Mouse (Mus musculus) hindbrain, embryonic 10.5 days (tissue): ENCODE results near the gene Ubald1. TPM values are rescaled to one million over a fixed set of nuclear protein-coding genes. Genes with fewer than 3 reads are reported as not detected.

Source experiments
- DNase-seq: peaks from one replicate; pipeline ENCODE4 v3.0.0-alpha.2; 2017; ENCODE audit warnings: low spot score
- H3K27ac ChIP-seq: fragments of 300-500 bp; sonication (generic); 2 replicates; pipeline ENCODE4 v1.5.1; 2016; ENCODE audit warnings: mild to moderate bottlenecking, moderate library complexity
- H3K27me3 ChIP-seq: fragments of 300-500 bp; sonication (generic); 2 replicates; pipeline ENCODE4 v1.6.1; 2016; ENCODE audit warnings: mild to moderate bottlenecking; ENCODE audit not compliant: poor library complexity, insufficient read depth, severe bottlenecking
- H3K36me3 ChIP-seq: fragments of 300-500 bp; sonication (generic); 2 replicates; pipeline ENCODE4 v1.6.1; 2016; ENCODE audit warnings: mild to moderate bottlenecking, moderate library complexity
- H3K4me1 ChIP-seq: fragments of 300-500 bp; sonication (generic); replicated peaks from 2 replicates; pipeline ENCODE4 v1.6.1; 2016; ENCODE audit warnings: mild to moderate bottlenecking
- H3K4me3 ChIP-seq: fragments of 300-500 bp; sonication (generic); 2 replicates; pipeline ENCODE4 v1.5.1; 2016; ENCODE audit warnings: mild to moderate bottlenecking, moderate library complexity
- H3K9me3 ChIP-seq: fragments of 300-500 bp; sonication (generic); 2 replicates; pipeline ENCODE4 v1.6.1; 2016; ENCODE audit warnings: mild to moderate bottlenecking, moderate library complexity
- WGBS: fragments of 180-500 bp; shearing (Covaris S2); methylation state at CpG from one replicate; pipeline ENCODE4 v1.1.7; 2016; 5-methylcytosine and 5-hydroxymethylcytosine counted together
- polyA plus RNA-seq: library from polyadenylated mRNA; unstranded; fragments of >200 nt; fragmentation: Nextera tagmentation; extraction: Ambion mirVana; gene quantifications from 2 replicates; pipeline ENCODE4 v1.2.1, GENCODE M21; 2016

Gene Ubald1
- polyA plus RNA-seq, 1 experiment from 2014 or later = 41.3 TPM

DNA sequence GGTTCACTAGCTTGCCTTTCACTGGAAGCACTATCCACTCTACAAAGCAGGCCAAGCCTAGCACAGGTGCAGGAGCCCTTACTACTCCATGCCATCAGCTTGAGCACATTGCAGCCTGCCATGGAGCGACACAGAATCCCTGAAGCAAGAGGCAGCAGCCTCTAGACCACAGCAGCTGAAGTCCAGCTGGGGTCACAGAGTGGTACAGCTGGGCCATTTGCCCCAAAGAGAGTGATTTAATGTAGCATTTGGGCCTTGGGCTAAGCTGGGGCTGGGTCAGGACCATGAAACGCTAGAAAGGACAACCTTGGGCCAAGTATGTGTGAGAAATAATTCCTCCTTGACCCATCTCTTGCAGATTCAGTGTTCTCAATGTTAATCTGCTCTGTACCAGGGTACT, 32.0 kb downstream of the Ubald1 start:
- Histone ChIP-seq H3K9me3 (no peaks in the 10 kb centered on the region), H3K4me1 (no peaks in the 10 kb centered on the region), H3K4me3 (no peak overlapping the region), H3K27me3 (no peaks in the 10 kb centered on the region), H3K36me3 (no peaks in the 10 kb centered on the region), H3K27ac (no peak overlapping the region)
- DNase-seq = no peak
- 89% methylated on average over 2 of the region's 2 CpGs for WGBS

DNA sequence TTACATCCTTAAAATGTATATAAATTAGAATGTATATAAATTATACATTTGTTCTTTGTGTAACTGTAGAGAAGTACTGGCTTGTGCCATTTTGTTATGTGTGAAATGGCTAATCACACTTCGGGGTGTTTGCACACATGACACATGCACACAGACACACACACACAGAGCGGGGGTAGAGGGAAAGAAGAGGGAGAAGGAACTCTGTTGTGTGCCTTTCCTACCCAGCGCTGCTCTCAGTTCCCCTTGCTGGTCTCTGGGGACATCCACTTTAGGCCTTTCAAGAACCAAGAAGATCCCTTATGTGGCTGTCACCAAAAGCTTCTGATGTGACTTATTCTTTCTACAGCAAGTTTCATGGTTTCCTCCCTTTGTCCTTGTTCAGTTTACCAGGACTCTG, 33.1 kb downstream of the Ubald1 start:
- no peaks in the 10 kb centered on the region for H3K9me3 ChIP-seq
- H3K27ac ChIP-seq = no peak overlapping the region
- H3K36me3 ChIP-seq = no peaks in the 10 kb centered on the region
- no peak for DNase-seq
- 80% methylated on average over 3 of the region's 3 CpGs for WGBS
- no peaks in the 10 kb centered on the region for H3K4me1 ChIP-seq
- H3K4me3 ChIP-seq = no peak overlapping the region
- H3K27me3 ChIP-seq = no peaks in the 10 kb centered on the region

DNA sequence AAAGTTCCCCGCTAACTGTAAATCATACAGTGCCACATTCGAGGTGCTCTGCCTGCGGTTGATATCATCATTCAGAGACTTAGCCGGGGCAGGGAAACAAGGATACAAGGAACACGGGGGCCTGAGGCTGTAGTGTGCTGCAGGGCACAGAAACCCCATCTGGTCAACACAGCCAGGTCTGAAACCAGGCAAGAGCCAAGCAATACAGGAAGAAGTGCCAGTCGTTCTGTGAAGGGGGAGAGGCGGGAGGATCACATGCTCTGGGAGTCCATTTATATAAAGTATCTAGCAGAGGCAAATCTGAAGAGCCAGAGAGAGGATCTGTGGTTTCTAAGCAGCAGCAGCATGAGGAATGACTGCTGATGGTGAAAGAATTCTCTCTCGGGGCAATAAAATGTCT, 39.9 kb downstream of the Ubald1 start:
- no peak for DNase-seq
- Histone ChIP-seq H3K27me3 (no peaks in the 10 kb centered on the region), H3K4me3 (no peak overlapping the region), H3K4me1 (peaks cover 7% of the 10 kb centered on the region; the same call in 1 of the 2 replicates), H3K27ac (no peak overlapping the region), H3K9me3 (no peaks in the 10 kb centered on the region), H3K36me3 (no peaks in the 10 kb centered on the region)
- WGBS = 89% methylated on average over 8 of the region's 8 CpGs

DNA sequence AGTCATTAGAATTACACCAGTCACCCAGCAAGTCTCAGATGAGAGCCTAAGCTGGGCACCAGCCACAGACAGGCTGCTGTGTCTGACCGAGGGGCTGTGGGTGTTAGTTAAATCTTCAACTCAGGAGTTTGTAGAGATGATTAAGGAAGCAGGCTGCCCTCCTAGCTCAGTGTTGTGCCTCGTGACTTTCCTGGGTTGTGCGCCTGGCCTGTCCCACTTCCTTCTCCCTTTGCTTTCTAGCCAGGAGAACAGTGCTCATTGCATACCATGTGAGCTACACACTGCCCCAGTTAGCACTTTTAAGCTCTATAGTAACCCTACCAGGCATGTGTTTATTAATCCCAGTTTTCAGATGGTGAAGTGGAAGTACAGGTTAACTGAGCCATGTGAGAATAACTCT, 40.6 kb downstream of the Ubald1 start:
- Histone ChIP-seq H3K27me3 (no peaks in the 10 kb centered on the region), H3K4me3 (no peak overlapping the region)

DNA sequence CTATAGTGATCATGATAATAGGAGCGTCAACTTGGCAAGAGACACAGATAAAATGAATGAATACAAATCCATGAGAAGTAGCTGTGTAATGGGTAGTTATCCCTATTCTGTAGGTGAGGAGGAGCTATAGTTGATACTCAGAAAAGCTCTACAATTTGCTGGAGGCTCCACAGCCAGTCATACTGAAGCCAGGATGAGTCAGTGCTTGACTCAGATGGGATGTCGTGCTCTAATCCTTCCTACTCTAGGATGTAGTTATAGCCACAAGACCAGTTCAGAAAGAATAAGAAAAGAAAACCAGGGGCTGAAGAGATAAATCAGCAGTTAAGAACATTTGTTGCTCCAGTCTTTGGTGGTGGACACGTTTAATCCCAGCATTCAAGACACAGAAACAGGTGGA, 42.5 kb downstream of the Ubald1 start:
- H3K27ac ChIP-seq = no peak overlapping the region
- no peak overlapping the region for H3K4me3 ChIP-seq
- WGBS = 81% methylated on average over 3 of the region's 3 CpGs
- no peaks in the 10 kb centered on the region for H3K9me3 ChIP-seq
- no peak for DNase-seq
- H3K4me1 ChIP-seq = peaks cover 7% of the 10 kb centered on the region; the same call in 1 of the 2 replicates
- H3K27me3 ChIP-seq = no peaks in the 10 kb centered on the region
- no peaks in the 10 kb centered on the region for H3K36me3 ChIP-seq

More for the DNA sequence above, 40.6 kb downstream of the Ubald1 start:
- Histone ChIP-seq H3K36me3 (no peaks in the 10 kb centered on the region), H3K4me1 (peaks cover 7% of the 10 kb centered on the region; the same call in 1 of the 2 replicates), H3K27ac (no peak overlapping the region), H3K9me3 (no peaks in the 10 kb centered on the region)
- WGBS = 83% methylated on average over 3 of the region's 3 CpGs
- DNase-seq = no peak

DNA sequence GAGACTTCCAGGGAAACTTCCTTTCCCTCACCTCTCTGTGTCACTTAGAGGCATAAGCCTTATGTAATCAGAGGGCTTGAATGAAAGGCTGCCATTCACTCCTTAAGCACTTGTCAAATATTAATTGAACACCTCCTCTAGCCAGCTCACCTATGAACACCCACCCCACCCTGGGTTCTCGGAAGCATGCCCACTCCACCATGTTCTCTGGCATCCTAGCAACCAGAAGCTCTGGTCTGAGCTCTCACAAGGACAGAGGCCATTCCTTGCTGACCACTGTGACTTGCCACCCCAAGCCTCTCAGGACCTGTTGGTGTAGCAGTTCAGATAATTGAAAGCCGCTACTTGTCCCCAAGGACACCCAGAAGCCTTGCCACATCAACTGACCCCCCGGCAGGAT, 44.9 kb downstream of the Ubald1 start, which contains the start of gene 4930562C15Rik:
Gene 4930562C15Rik, plus strand, starts transcription at position 226 of the 400 bp plus-strand sequence.
- H3K36me3 ChIP-seq = no peaks in the 10 kb centered on the region
- WGBS = 87% methylated on average over 3 of the region's 3 CpGs
- DNase-seq = no peak
- H3K27ac ChIP-seq = no peak within 1 kb of the TSS
- no peaks in the 10 kb centered on the region for H3K27me3 ChIP-seq
- H3K9me3 ChIP-seq = no peaks in the 10 kb centered on the region
- no peak within 1 kb of the TSS for H3K4me3 ChIP-seq
- H3K4me1 ChIP-seq = no peaks in the 10 kb centered on the region

DNA sequence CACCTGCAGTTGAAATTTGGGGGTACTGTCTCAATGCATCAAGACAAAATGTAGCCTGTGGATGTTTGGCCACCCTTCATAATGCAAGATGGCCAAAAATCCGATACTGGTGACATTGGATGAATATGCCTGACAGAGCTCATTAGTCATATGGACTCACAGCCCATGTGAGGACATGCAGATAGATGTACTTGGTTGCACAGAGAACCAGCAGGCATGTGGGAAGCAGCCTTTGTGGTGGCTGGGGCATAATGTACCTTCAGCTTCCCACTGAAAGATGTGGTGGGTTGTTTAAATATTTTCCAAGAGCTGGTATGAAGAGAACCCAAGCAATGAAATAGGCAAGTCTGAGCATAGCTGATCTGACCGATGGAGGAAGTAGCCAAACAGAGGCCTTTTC, 46.3 kb downstream of the Ubald1 start:
- H3K4me1 ChIP-seq = no peaks in the 10 kb centered on the region
- WGBS = 80% methylated on average over 2 of the region's 2 CpGs
- DNase-seq = no peak
- H3K4me3 ChIP-seq = no peak overlapping the region
- H3K36me3 ChIP-seq = no peaks in the 10 kb centered on the region
- no peaks in the 10 kb centered on the region for H3K27me3 ChIP-seq
- H3K9me3 ChIP-seq = no peaks in the 10 kb centered on the region
- H3K27ac ChIP-seq = no peak overlapping the region

DNA sequence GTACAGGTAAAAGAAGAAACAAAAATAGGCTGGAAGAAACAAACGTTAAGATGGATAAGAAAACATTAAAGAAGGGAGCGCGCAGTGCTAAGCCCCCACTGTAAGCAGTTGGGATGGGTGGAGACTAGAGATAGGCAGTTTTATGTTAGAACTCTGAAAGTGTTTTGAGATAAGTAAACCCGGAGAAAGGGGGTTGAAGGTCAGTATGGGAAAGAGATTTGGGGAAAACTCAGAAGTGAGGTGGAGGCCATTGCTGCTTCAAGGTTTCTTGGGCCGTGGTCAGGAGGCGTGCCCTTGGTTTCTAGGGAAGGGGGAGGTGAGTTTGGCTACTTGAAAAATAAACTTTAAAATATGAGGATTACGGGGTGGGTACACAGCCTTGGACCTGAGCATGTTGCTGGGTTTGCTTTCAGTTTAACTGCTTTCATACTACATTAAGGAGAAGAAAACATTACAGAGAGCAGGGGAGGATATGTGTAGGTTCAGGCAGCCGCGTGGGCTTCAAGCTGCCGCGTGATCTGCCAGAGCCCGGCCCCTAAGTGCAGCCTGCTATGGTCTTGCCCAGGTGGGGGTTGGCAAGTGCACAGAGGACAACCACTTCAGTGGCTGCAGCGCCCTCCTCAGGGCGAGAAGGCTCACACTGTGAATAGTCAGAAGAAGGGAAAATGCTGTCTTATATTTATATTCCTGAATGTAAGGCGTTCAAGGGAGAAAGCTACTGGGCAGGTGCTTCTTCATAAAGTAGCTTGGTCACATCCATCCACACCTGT, 48.3 kb downstream of the Ubald1 start:
- no peaks in the 10 kb centered on the region for H3K27me3 ChIP-seq
- no peaks in the 10 kb centered on the region for H3K4me1 ChIP-seq
- H3K9me3 ChIP-seq = no peaks in the 10 kb centered on the region
- no peak overlapping the region for H3K27ac ChIP-seq
- no peak for DNase-seq
- H3K36me3 ChIP-seq = no peaks in the 10 kb centered on the region
- WGBS = 71% methylated on average over 15 of the region's 15 CpGs
- no peak overlapping the region for H3K4me3 ChIP-seq

DNA sequence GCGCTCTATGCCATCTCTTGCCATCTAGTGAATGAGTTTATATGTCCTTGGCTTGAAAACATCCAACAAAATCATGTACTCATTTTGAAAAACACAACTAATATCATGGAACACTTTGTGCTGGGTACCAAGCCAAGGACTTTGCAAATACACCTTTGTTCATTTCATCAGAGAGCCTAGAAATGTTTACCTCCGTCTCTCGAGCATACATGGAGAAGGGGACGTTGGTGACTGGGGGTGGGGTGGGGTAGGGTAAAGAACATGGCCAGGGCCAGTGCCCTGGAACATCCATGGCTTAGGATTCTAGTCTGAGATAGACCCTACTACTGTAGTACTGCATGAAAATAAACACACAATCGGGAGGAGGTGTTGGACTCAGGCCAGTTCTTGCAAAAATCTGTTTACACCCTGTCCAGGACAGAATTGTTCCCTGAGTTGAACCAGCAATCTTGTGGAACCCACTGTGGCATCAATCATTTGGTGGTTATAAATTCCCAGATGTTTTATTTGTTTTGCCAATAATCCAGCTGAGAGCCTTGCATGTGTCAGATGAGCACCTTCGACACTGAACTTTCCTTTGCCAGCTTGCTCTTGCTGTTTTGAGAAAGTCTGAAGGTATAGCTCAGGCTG, 50.7 kb downstream of the Ubald1 start:
- no peaks in the 10 kb centered on the region for H3K27me3 ChIP-seq
- no peak overlapping the region for H3K27ac ChIP-seq
- H3K9me3 ChIP-seq = no peaks in the 10 kb centered on the region
- 88% methylated on average over 6 of the region's 6 CpGs for WGBS
- H3K4me1 ChIP-seq = no peaks in the 10 kb centered on the region
- no peaks in the 10 kb centered on the region for H3K36me3 ChIP-seq
- DNase-seq = no peak
- H3K4me3 ChIP-seq = no peak overlapping the region

DNA sequence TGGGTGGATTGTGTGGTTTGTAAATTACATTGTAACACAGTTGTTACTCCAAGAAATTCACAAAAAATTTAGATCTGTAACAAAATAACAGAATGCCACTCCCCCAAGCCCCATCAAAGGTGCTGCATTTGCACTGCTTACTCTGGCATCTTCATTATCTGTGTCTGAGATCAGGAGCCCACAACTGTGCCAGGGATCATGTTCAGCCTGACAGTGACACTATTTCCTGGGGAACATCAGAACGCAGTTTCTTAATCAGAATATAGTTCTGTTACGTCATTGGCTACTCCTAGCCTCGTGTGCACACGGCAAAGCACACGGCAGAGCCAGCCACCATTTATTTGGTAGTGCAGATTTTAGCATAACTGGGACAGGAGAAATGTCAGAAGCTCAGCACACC, 52.5 kb downstream of the Ubald1 start:
- Histone ChIP-seq H3K36me3 (no peaks in the 10 kb centered on the region), H3K9me3 (no peaks in the 10 kb centered on the region), H3K27me3 (no peaks in the 10 kb centered on the region), H3K27ac (no peak overlapping the region), H3K4me1 (no peaks in the 10 kb centered on the region), H3K4me3 (no peak overlapping the region)
- no peak for DNase-seq
- WGBS = 93% methylated on average over 5 of the region's 5 CpGs

Other genes with a start within 250 kb of the Ubald1 start
- 10.3 and 12.6 TPM in 2 replicates for gene Vasn, start 240.4 kb downstream of the Ubald1 start, polyA plus RNA-seq
- gene Dnaja3, start 240.3 kb downstream of the Ubald1 start, polyA plus RNA-seq = 60.7 and 62.7 TPM in 2 replicates
- 24.4 and 25.5 TPM in 2 replicates for gene Coro7, start 200.5 kb downstream of the Ubald1 start, polyA plus RNA-seq
- gene Nmral1, start 161.0 kb downstream of the Ubald1 start, polyA plus RNA-seq = 192 and 203 TPM in 2 replicates
- 84.6 and 93.3 TPM in 2 replicates for gene Hmox2, start 154.0 kb downstream of the Ubald1 start, polyA plus RNA-seq
- 109 and 111 TPM in 2 replicates for gene Cdip1, start 90.0 kb downstream of the Ubald1 start, polyA plus RNA-seq
- 0.51 and 0.55 TPM in 2 replicates for gene 4930562C15Rik, start 44.9 kb downstream of the Ubald1 start, polyA plus RNA-seq
- 71.6 and 80.8 TPM in 2 replicates for gene Mgrn1, start 5.9 kb upstream of the Ubald1 start, polyA plus RNA-seq
- gene Nudt16l1, start 58.4 kb upstream of the Ubald1 start, polyA plus RNA-seq = 141 and 145 TPM in 2 replicates
- 52.3 and 60.0 TPM in 2 replicates for gene Anks3, start 83.9 kb upstream of the Ubald1 start, polyA plus RNA-seq
- 0.05 TPM in 1 of 2 replicates, not detected in the other for gene Sept12, start 117.5 kb upstream of the Ubald1 start, polyA plus RNA-seq
- gene Smim22, start 127.0 kb upstream of the Ubald1 start, polyA plus RNA-seq = 4.6 and 5.4 TPM in 2 replicates
- 63.7 and 108 TPM in 2 replicates for gene Rogdi, start 133.2 kb upstream of the Ubald1 start, polyA plus RNA-seq
- gene Glyr1, start 169.5 kb upstream of the Ubald1 start, polyA plus RNA-seq = 211 and 219 TPM in 2 replicates
- 17.8 TPM in 2 replicates for gene Ubn1, start 169.7 kb upstream of the Ubald1 start, polyA plus RNA-seq